Mouse (Mus musculus) olfactory bulb, adult 2 months (tissue): ENCODE results near the gene Rapgef6.

Source experiments
- CTCF ChIP-seq: fragments of 200-500 bp; IDR thresholded peaks from 2 replicates; pipeline ENCODE4 v1.5.1; 2012; ENCODE audit warnings: low read depth, mild to moderate bottlenecking, low read length, moderate library complexity; ENCODE audit not compliant: insufficient read depth
- POLR2A ChIP-seq: fragments of 200-500 bp; IDR thresholded peaks from 2 replicates; pipeline ENCODE4 v1.6.1; 2012; ENCODE audit warnings: mild to moderate bottlenecking, low read depth, low read length, moderate library complexity; ENCODE audit not compliant: insufficient read depth

- TF ChIP-seq POLR2A (no peak), CTCF (no peak)
Measured at GRCm38 (mm10) chr11:54646420-54646819, 123.8 kb downstream of the Rapgef6 start.
